Mouse (Mus musculus): Measurements from ENCODE around the gene Dnah12.

DNA sequence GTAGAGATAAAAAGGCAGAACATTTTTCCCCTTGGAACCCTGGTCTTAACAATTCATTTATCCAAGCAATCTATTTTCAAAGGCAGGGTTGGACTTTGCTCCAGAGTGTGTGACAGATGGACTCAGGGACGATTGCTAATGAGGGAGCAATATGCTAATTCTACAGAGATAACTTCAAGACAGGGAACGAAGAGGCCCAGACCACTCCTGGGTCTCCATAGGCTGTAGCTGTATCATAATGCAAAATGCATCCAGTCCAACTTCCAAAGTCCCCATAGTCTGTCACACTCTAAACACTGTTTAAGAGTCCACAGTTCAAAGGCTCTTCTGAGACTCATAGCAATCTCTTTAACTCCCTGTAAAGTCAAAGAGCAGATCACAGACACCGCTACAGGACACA lies 194.2 kb downstream of the Dnah12 start:
- no peak for TF ChIP-seq CTCF (IDR thresholded peaks at IDR 0.05; ENCODE audit: extremely low read depth, insufficient read depth, insufficient read length, insufficient replicate concordance)
- TF ChIP-seq POLR2A (IDR thresholded peaks at IDR 0.05; ENCODE audit: low read depth, low read length) = no peak
